Mouse (Mus musculus) left cerebral cortex, postnatal 14 days (tissue): ENCODE measurements around the gene Mrpl12. TPM values are rescaled to one million over a fixed set of nuclear protein-coding genes. Genes with fewer than 3 reads are reported as not detected.

Experiments used
- DNase-seq, 2 experiments: peaks; one replicate each; pipeline ENCODE4 v3.0.0; 2021 to 2022; ENCODE audit warnings: low spot score in 2 of 2, mixed read lengths in 1 of 2
- intact Hi-C: fragments of 180-260 bp; cut with DNase I; formaldehyde crosslinking; loops from one replicate; pipeline ENCODE4 v1.15.1; 2025
- total RNA-seq, 2 experiments: library from RNA; stranded (reverse); gene quantifications; 2 replicates each; pipeline ENCODE4 v1.2.3; 2021

Gene Mrpl12
- total RNA-seq, 2 experiments from 2014 or later = 74.6 to 78.2 TPM

- no peak for DNase-seq
- intact Hi-C loops = no loop called here
Observed at GRCm38 (mm10) chr11:120528903-120529302, 44.5 kb downstream of the Mrpl12 start.

- DNase-seq = no peak
- intact Hi-C loops = no loop called here
Observed at GRCm38 (mm10) chr11:120530085-120530964, 45.9 kb downstream of the Mrpl12 start, which contains the start of gene Gcgr. Gcgr (plus strand) TSS chr11:120530699.

- intact Hi-C loops = no loop called here
- no peak for DNase-seq
Observed at GRCm38 (mm10) chr11:120531646-120532045, 47.2 kb downstream of the Mrpl12 start.

- intact Hi-C loops = no loop called here
- no peak for DNase-seq
Observed at GRCm38 (mm10) chr11:120534093-120534492, 49.7 kb downstream of the Mrpl12 start.

GRCm38 (mm10) chr11:120535145-120535544 is 50.7 kb downstream of the Mrpl12 start:
- DNase-seq = no peak
- intact Hi-C loops = no loop called here

- intact Hi-C loops = no loop called here
- no peak for DNase-seq
Observed at GRCm38 (mm10) chr11:120535804-120536203, 51.4 kb downstream of the Mrpl12 start.

- DNase-seq = no peak
- intact Hi-C loops = no loop called here
Observed at GRCm38 (mm10) chr11:120538485-120538884, 54.1 kb downstream of the Mrpl12 start.

Other genes with a start within 250 kb of the Mrpl12 start
- gene Actg1, start 136.1 kb upstream of the Mrpl12 start, total RNA-seq = 1,000 to 10,000 TPM; 1,748 to 1,778 TPM
- under 1 TPM in 1 of 2 experiments, not detected in 1; 0.80 TPM for gene Fscn2, start 123.1 kb upstream of the Mrpl12 start, total RNA-seq
- 10 to 100 TPM; 30.4 to 35.9 TPM for gene Faap100, start 105.8 kb upstream of the Mrpl12 start, total RNA-seq
- 10 to 100 TPM; 67.8 to 71.3 TPM for gene Nploc4, start 46.9 kb upstream of the Mrpl12 start, total RNA-seq
- 1 to 10 TPM in 1 of 2 experiments, not detected in 1; 3.6 TPM for gene Tspan10, start 42.0 kb upstream of the Mrpl12 start, total RNA-seq
- under 1 TPM; 0.40 TPM for gene Pde6g, start 31.1 kb upstream of the Mrpl12 start, total RNA-seq
- 10 to 100 TPM; 13.0 to 14.7 TPM for gene Oxld1, start 26.5 kb upstream of the Mrpl12 start, total RNA-seq
- 10 to 100 TPM; 23.1 TPM for gene Ccdc137, start 26.5 kb upstream of the Mrpl12 start, total RNA-seq
- gene Arl16, start 17.0 kb upstream of the Mrpl12 start, total RNA-seq = 10 to 100 TPM; 59.5 to 60.1 TPM
- 10 to 100 TPM; 19.2 to 22.3 TPM for gene Slc25a10, start 7.2 kb downstream of the Mrpl12 start, total RNA-seq
- gene Gcgr, start 46.1 kb downstream of the Mrpl12 start, total RNA-seq = under 1 TPM; 0.17 to 0.18 TPM
- 100 to 1,000 TPM in 1 of 2 experiments, 10 to 100 TPM in 1; 95.9 to 101 TPM for gene Mcrip1, start 65.1 kb downstream of the Mrpl12 start, total RNA-seq
- gene Ppp1r27, start 66.5 kb downstream of the Mrpl12 start, total RNA-seq = not detected
- gene P4hb, start 88.6 kb downstream of the Mrpl12 start, total RNA-seq = 100 to 1,000 TPM; 125 to 127 TPM
- gene Arhgdia, start 97.0 kb downstream of the Mrpl12 start, total RNA-seq = 100 to 1,000 TPM; 397 to 401 TPM
- 10 to 100 TPM; 65.4 to 72.9 TPM for gene Alyref, start 113.8 kb downstream of the Mrpl12 start, total RNA-seq
- 100 to 1,000 TPM in 1 of 2 experiments, 10 to 100 TPM in 1; 99.6 to 100 TPM for gene Anapc11, start 113.8 kb downstream of the Mrpl12 start, total RNA-seq
- 1 to 10 TPM in 1 of 2 experiments, under 1 TPM in 1; 0.97 to 1.0 TPM for gene Npb, start 123.9 kb downstream of the Mrpl12 start, total RNA-seq
- gene Pcyt2, start 133.3 kb downstream of the Mrpl12 start, total RNA-seq = 100 to 1,000 TPM; 131 to 134 TPM
- 10 to 100 TPM; 34.7 to 42.4 TPM for gene Sirt7, start 140.6 kb downstream of the Mrpl12 start, total RNA-seq
- 10 to 100 TPM; 84.3 to 94.3 TPM for gene Mafg, start 149.0 kb downstream of the Mrpl12 start, total RNA-seq
- gene Pycr1, start 159.2 kb downstream of the Mrpl12 start, total RNA-seq = 1 to 10 TPM; 3.8 to 4.0 TPM
- gene Myadml2, start 163.5 kb downstream of the Mrpl12 start, total RNA-seq = 1 to 10 TPM; 5.9 to 6.0 TPM
- 1 to 10 TPM; 5.7 to 8.9 TPM for gene Notum, start 176.6 kb downstream of the Mrpl12 start, total RNA-seq
- gene Aspscr1, start 188.4 kb downstream of the Mrpl12 start, total RNA-seq = 10 to 100 TPM; 50.0 to 59.5 TPM
- 10 to 100 TPM; 26.8 to 30.2 TPM for gene Cenpx, start 229.1 kb downstream of the Mrpl12 start, total RNA-seq
- gene Lrrc45, start 229.3 kb downstream of the Mrpl12 start, total RNA-seq = 10 to 100 TPM; 57.2 to 60.1 TPM
- gene Rac3, start 236.9 kb downstream of the Mrpl12 start, total RNA-seq = 10 to 100 TPM; 92.2 to 99.5 TPM
- gene Dcxr, start 242.7 kb downstream of the Mrpl12 start, total RNA-seq = 1 to 10 TPM; 5.7 to 7.8 TPM
- 1 to 10 TPM; 1.5 to 3.0 TPM for gene Cbr2, start 247.5 kb downstream of the Mrpl12 start, total RNA-seq